33 mouse cellular contexts compared by ENCODE assay signal in the genomic region with DNA sequence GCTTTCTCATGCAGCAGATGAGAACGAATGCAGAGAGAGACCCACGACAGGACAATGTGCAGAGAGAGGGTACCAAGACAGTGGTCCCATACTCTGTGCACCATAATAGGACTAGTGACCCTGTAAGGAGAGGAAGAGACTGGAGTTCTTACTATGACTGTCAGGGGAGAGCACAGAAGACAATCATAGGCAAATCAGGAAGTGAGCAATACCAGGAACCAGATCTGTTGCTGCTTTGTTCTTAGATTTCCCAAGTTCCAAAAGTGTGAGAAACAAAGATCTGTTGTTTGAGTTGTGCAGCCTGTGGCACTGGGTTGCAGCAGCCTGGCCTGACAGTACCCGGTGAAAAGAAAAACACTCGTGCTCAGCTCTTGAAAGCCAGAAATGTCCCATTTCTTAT. TPM values are rescaled to one million over a fixed set of nuclear protein-coding genes. Genes with fewer than 3 reads are reported as not detected.
DNase-seq lines count a peak whose midpoint lies in the region; ATAC-seq and TF ChIP-seq lines count a peak whose summit lies in the region.
"Had no signal": no experiment of that assay in that cellular context is flagged by ENCODE, and none has a peak within 500 bp of the region (broad histone marks: within the 10 kb centered on the region; RNA-seq: fewer than 3 reads in every experiment).

No protein-coding gene starts in this region.

- peaks cover 7% of the 10 kb centered on the region; the same call in 1 of the 2 replicates for H3K4me1 ChIP-seq in lung, postnatal 0 days (ENCODE audit: insufficient read depth, low read depth, low read length)
- no peaks in the 10 kb centered on the region for H3K4me1 ChIP-seq in intestine, embryonic 16.5 days (ENCODE audit: control insufficient read depth, insufficient read depth, low read length)
- H3K4me1 ChIP-seq: embryonic facial prominence, embryonic 15.5 days; forebrain, embryonic 15.5 days; limb, embryonic 13.5 days; liver, embryonic 12.5 days; midbrain, embryonic 10.5 days; neural tube, embryonic 12.5 days had no signal

- TF ChIP-seq CTCF in lung, postnatal 0 days (IDR thresholded peaks at IDR 0.05) = no peak
- no peak for TF ChIP-seq CTCF in C2C12 (IDR thresholded peaks at IDR 0.05; ENCODE audit: control insufficient read depth, insufficient read depth, insufficient read length)

- peak; percentile 40; the same call in 1 of the 2 replicates for TF ChIP-seq EP300 in lung, postnatal 0 days (IDR thresholded peaks at IDR 0.05)

- H3K4me2 ChIP-seq in lung, postnatal 0 days (replicated peaks; ENCODE audit: low read depth, low read length) = no peak overlapping the region
- H3K4me2 ChIP-seq in intestine, embryonic 16.5 days (ENCODE audit: low read depth, low read length) = no peak overlapping the region
- H3K4me2 ChIP-seq: embryonic facial prominence, embryonic 15.5 days; forebrain, embryonic 15.5 days; heart, embryonic 13.5 days; limb, embryonic 13.5 days; liver, embryonic 12.5 days; neural tube, embryonic 12.5 days had no signal

- ATAC-seq in lung, postnatal 0 days = peak; percentile 50; the same call in 1 of the 2 replicates
- peak; percentile 87 for ATAC-seq in granulocyte monocyte progenitor cell, adult 5-6 weeks (replicated peaks; ENCODE audit: poor library complexity, severe bottlenecking)
- no peak for ATAC-seq in intestine, embryonic 16.5 days
- ATAC-seq: forebrain, embryonic 15.5 days; hindbrain, embryonic 16.5 days; liver, embryonic 12.5 days; midbrain, embryonic 16.5 days had no signal

- DNase-seq in lung, postnatal 0 days (ENCODE audit: low spot score) = peak; percentile 86
- DNase-seq in lung, adult 18-20 months = no peak
- peak; percentile 18 for DNase-seq in splenic B cell, adult 2 months (ENCODE audit: low read depth, low spot score)
- DNase-seq in testis, postnatal 14 days (ENCODE audit: low spot score) = no peak
- DNase-seq: adrenal gland, postnatal 10 days; B cell, adult 2 months; cerebellum, adult 11 months; cerebellum, postnatal 10 days; gastrocnemius, postnatal 25 days; heart, adult 18-20 months; heart, postnatal 10 days; kidney, adult 8-10 months; kidney, postnatal 4 days; lung, adult 2 months; right cerebral cortex, adult 18-20 months had no signal

- H3K9ac ChIP-seq in lung, postnatal 0 days (replicated peaks; ENCODE audit: low read depth) = no peak overlapping the region
- no peak overlapping the region for H3K9ac ChIP-seq in intestine, embryonic 16.5 days (ENCODE audit: low read depth, low read length)
- H3K9ac ChIP-seq: embryonic facial prominence, embryonic 15.5 days; forebrain, embryonic 15.5 days; heart, embryonic 13.5 days; limb, embryonic 13.5 days; liver, embryonic 12.5 days; neural tube, embryonic 12.5 days had no signal

- H3K79me3 ChIP-seq in C2C12 (ENCODE audit: low read depth) = no peaks in the 10 kb centered on the region

- H3K36me3 ChIP-seq in lung, postnatal 0 days (ENCODE audit: insufficient read depth, low read length) = no peaks in the 10 kb centered on the region
- H3K36me3 ChIP-seq in C2C12 (ENCODE audit: control insufficient read depth, insufficient read depth) = no peaks in the 10 kb centered on the region
- H3K36me3 ChIP-seq in splenic B cell, adult 2 months (ENCODE audit: control insufficient read depth, insufficient read depth, low read length, poor library complexity, severe bottlenecking) = no peaks in the 10 kb centered on the region
- H3K36me3 ChIP-seq in intestine, embryonic 16.5 days (ENCODE audit: control insufficient read depth, insufficient read depth, low read length) = no peaks in the 10 kb centered on the region
- H3K36me3 ChIP-seq: embryonic facial prominence, embryonic 10.5 days; embryonic facial prominence, embryonic 15.5 days; forebrain, embryonic 15.5 days; G1E; heart, embryonic 13.5 days; hindbrain, embryonic 10.5 days; limb, embryonic 13.5 days; liver, embryonic 12.5 days; midbrain, embryonic 10.5 days; neural tube, embryonic 12.5 days had no signal

- 65% methylated on average over 4 of the region's 4 CpGs for WGBS in lung, postnatal 0 days
- WGBS in intestine, embryonic 16.5 days = 84% methylated on average over 4 of the region's 4 CpGs

- H3K9me3 ChIP-seq in lung, postnatal 0 days (ENCODE audit: low read length) = no peaks in the 10 kb centered on the region
- H3K9me3 ChIP-seq in intestine, embryonic 16.5 days (ENCODE audit: control insufficient read depth, low read length) = no peaks in the 10 kb centered on the region
- H3K9me3 ChIP-seq: embryonic facial prominence, embryonic 10.5 days; embryonic facial prominence, embryonic 15.5 days; forebrain, embryonic 15.5 days; G1E; heart, embryonic 13.5 days; hindbrain, embryonic 10.5 days; limb, embryonic 13.5 days; liver, embryonic 12.5 days; midbrain, embryonic 10.5 days; neural tube, embryonic 12.5 days had no signal

- H3K27ac ChIP-seq in lung, postnatal 0 days (ENCODE audit: low read length) = peak overlapping the region; percentile 29; the same call in 1 of the 2 replicates
- H3K27ac ChIP-seq in intestine, embryonic 16.5 days (ENCODE audit: low read length) = no peak overlapping the region
- H3K27ac ChIP-seq: embryonic facial prominence, embryonic 10.5 days; embryonic facial prominence, embryonic 15.5 days; forebrain, embryonic 15.5 days; heart, embryonic 13.5 days; hindbrain, embryonic 10.5 days; kidney, postnatal 0 days; limb, embryonic 13.5 days; liver, embryonic 12.5 days; macrophage; midbrain, embryonic 10.5 days; neural tube, embryonic 12.5 days had no signal

- H3K4me3 ChIP-seq in lung, postnatal 0 days (ENCODE audit: low read depth, low read length) = no peak overlapping the region
- H3K4me3 ChIP-seq in C2C12 (ENCODE audit: insufficient read depth, poor library complexity, severe bottlenecking) = no peak overlapping the region
- H3K4me3 ChIP-seq in intestine, embryonic 16.5 days (ENCODE audit: low read length) = no peak overlapping the region
- H3K4me3 ChIP-seq: embryonic facial prominence, embryonic 10.5 days; embryonic facial prominence, embryonic 15.5 days; forebrain, embryonic 15.5 days; heart, embryonic 13.5 days; hindbrain, embryonic 10.5 days; limb, embryonic 13.5 days; liver, embryonic 12.5 days; midbrain, embryonic 10.5 days; myocyte; neural tube, embryonic 12.5 days had no signal

- H3K27me3 ChIP-seq in lung, postnatal 0 days (replicated peaks; ENCODE audit: insufficient read depth, low read length) = no peaks in the 10 kb centered on the region
- H3K27me3 ChIP-seq in C2C12 (ENCODE audit: control insufficient read depth, insufficient read depth, insufficient read length) = no peaks in the 10 kb centered on the region
- H3K27me3 ChIP-seq in splenic B cell, adult 2 months (ENCODE audit: control insufficient read depth, insufficient read depth, low read length, poor library complexity, severe bottlenecking) = no peaks in the 10 kb centered on the region
- H3K27me3 ChIP-seq in intestine, embryonic 16.5 days (replicated peaks; ENCODE audit: control insufficient read depth, insufficient read depth, low read length) = no peaks in the 10 kb centered on the region
- H3K27me3 ChIP-seq: embryonic facial prominence, embryonic 15.5 days; forebrain, embryonic 15.5 days; heart, embryonic 13.5 days; limb, embryonic 13.5 days; liver, embryonic 12.5 days; neural tube, embryonic 12.5 days had no signal

- no peaks in the 10 kb centered on the region for H3K79me2 ChIP-seq in C2C12 (ENCODE audit: control insufficient read depth, insufficient read depth)

- peak overlapping the region; percentile 38 for H3ac ChIP-seq in C2C12 (ENCODE audit: control insufficient read depth, insufficient read length, low read depth)

TF ChIP-seq in C2C12, 6 proteins besides CTCF, POLR2A, EP300 and RAD21:
- TF ChIP-seq USF1 (IDR thresholded peaks at IDR 0.05; ENCODE audit: low read depth) = no peak
- TF ChIP-seq MYOD1 (IDR thresholded peaks at IDR 0.05; ENCODE audit: control insufficient read depth, insufficient read length, low read depth) = no peak
- TF ChIP-seq MYOG (IDR thresholded peaks at IDR 0.05; ENCODE audit: control insufficient read depth, extremely low read depth, insufficient read length) = no peak
- no peak for TF ChIP-seq MAX (IDR thresholded peaks at IDR 0.05)
- TF ChIP-seq CEBPB (IDR thresholded peaks at IDR 0.05; ENCODE audit: low read depth) = no peak
- TF ChIP-seq FOSL1 (IDR thresholded peaks at IDR 0.05; ENCODE audit: insufficient read depth, low read length, poor library complexity, severe bottlenecking) = no peak
TF ChIP-seq in C2C12: peak in this region for 0.

RNA-seq across cellular contexts. Expression of a gene that starts 34.1 kb away (rescaled TPM):
- polyA plus RNA-seq in lung, postnatal 0 days (2015; fragmentation: Nextera tagmentation; extraction: Ambion mirVana) = 79.1 and 79.3 TPM in 2 replicates
- polyA plus RNA-seq in C2C12 (2012; fragmentation: generic; extraction: Trizol) = 6.7 TPM
- 15.1 and 22.2 TPM in 2 replicates for total RNA-seq in granulocyte monocyte progenitor cell, adult 5-6 weeks (2014; fragmentation: Nextera tagmentation)
- total RNA-seq in granulocyte monocyte progenitor cell, adult 5-6 weeks (2017) = 23.4 and 37.8 TPM in 2 replicates
- polyA plus RNA-seq in intestine, embryonic 16.5 days (2015; fragmentation: Nextera tagmentation; extraction: Ambion mirVana) = 38.5 and 40.5 TPM in 2 replicates
- polyA plus RNA-seq: G1E had no signal

Comparison
In these comparisons a context has a peak if more than half of its experiments do, and no peak if none do; other contexts are left out.
1. DNase-seq: peak in lung, postnatal 0 days (single experiment) and splenic B cell, adult 2 months (single experiment); none in lung, adult 18-20 months (0 of 2) and testis, postnatal 14 days (single experiment).